Mouse (Mus musculus): ENCODE measurements around the gene Acad10.
"Not testable (repeated sequence)": the region's sequence is repeated elsewhere in the genome, so short reads cannot be mapped to it uniquely, and the experiment has no call there.

The Acad10 gene

DNA sequence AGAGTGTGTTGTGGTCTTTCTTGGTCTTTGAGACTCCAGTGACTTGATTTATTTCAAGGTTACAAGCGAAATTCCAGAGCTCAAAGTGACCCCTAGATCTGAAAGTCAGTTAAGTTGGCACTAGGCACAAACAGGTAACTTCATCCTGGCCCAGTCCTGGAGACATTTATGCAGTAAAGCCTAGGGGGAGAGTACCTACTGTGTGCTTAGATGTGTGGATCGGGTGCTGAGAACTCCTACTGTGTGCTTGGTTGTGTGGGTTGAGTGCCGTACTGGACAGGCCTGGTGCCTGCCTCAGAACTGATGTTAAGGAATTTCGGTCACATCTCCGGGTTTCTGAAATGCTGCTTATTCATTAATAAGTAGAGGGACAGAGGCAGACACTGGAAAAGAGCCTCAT, 1.2 kb upstream of the Acad10 start:
- intact Hi-C loops (cut with DNase I): loop anchor here (10.0 kb wide), 1 partner anchor 123 kb away; no protein-coding TSS in a partner anchor

DNA sequence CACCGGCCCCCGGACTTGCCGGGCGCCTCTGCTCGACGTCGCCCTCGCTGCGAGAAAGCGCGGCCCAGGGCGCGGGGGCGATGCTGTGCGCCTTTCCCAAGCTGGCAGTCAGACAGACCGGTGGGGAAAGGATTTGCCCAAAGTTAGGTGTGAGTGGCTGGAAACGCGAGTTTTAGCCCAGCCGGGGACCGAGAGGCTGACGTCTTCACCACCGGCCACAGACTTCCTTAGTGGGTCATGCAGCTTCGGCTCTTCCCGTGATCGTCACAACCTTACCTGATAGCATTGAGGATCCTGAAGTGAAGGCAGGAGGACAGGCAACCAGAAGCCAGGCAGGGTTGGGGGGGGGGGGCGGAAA, 562 bp upstream of the Acad10 start:
- intact Hi-C loops (cut with DNase I): loop anchor here (10.0 kb wide), 1 partner anchor 124 kb away; no protein-coding TSS in a partner anchor

DNA sequence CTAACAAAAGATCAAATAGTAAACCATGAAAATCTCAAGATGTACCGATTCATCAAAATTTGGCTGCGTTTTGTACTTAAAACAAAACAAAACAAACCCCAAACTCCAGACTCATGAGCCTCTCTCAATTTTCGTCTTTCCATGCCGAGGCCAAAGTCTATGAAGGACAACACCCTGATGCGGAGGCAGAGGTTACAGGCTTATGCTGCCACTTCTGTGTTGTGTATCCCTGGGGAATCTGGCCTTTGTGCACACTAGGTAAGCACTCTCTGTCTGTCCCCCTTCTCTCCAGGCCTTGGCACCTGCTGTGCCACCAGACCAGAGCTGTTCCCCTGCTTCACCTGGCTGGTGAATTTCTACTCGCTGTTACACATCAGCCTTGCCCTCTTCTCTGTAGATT, 2.7 kb downstream of the Acad10 start:
- intact Hi-C loops (cut with DNase I): not testable (repeated sequence)

DNA sequence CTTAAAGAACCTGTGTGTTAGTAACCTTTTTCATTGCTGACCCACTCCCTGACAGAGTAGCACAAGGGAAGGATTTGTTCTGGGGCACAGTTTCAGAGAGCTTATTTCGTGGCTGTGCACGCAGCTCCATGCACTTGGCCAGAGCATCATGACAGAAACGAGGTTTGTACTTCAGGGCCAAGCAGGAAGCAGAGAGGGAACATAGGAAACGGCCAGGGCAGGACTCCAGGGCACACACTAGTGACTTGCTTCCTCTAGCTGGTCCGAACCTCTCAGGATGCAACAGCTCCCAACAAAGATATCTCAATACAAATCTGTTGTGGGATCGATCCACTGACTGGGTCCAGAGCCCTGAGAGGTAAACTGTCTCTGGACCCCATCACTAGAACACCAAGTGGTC, 3.4 kb downstream of the Acad10 start:
- intact Hi-C loops (cut with DNase I): not testable (repeated sequence)

DNA sequence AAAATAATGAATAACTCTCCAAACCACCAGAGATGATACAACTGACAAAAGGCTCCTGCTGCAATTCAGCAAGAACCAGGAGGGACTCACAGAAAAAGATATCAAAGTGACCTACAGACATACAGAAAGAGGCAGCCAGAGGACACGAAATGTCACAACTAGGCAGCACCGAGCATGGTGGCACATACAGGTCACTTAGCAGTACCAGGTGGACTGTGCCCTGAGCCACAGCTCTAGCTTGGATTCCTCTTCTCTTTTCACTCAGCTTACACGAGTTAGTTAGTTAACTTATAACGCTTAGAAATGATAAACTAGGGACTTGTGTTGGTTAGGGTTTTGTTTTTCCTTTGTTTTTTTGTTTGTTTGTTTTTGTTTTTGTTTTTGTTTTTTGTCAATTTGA, 5.8 kb downstream of the Acad10 start:
- intact Hi-C loops (cut with DNase I): no loop called here

DNA sequence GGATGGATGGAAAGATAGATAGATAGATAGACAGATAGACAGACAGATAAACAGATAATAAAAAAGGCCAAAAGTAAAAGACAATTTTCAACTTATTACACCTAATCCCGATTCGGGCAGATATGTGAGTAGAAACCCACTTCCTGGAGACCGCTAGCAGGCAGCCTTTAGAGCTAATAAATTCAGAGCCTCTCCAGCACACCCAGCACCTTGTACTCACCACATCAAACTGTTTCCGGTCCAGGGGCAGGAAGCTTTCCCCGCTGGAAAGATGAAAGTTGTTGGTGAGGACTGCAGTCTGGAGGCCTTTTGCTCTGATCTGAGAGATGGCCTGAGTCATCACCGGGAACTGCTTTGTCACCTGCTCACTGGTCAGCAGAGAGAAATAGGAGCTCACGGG, 11.2 kb downstream of the Acad10 start:
- intact Hi-C loops (cut with DNase I): no loop called here

DNA sequence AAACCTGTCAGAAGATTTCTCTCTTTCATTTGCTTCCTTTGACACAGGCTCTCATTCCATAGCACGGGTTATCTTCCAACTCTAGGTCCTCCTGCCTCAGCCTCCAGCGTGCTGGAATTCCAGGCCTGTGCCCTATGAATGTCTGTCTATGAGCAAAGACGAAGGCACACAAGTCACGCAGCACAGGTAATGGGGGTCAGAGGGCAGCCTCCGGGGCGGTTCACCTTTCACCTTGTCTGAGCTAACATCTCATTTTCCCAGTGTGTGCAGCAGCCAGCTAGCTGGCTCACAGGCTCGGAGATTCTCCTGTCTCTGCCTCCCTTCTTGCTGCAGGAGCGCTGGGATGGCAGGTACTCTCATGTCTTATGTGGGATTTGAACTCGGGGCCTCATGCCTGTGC, 20.7 kb downstream of the Acad10 start:
- intact Hi-C loops (cut with DNase I): no loop called here

DNA sequence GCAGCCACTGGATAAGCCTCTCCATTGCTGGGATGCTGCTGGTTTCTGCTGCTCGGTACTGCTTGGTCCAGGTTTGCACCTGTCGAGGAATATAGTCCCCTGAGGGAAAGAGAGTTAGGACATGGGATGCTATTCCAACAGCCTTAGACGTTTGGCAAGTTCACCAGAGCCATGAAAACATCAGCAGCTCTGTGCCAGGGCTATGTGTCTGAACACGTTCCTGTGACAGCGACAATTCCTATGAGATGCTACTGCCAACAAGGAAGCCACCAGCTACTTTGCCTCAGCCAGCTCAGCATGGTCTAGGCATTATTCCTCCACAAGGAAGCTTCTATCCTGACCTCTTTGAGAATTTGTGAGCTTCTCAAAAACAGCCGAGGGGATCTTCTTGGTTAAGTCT, 23.0 kb downstream of the Acad10 start:
- intact Hi-C loops (cut with DNase I): no loop called here

DNA sequence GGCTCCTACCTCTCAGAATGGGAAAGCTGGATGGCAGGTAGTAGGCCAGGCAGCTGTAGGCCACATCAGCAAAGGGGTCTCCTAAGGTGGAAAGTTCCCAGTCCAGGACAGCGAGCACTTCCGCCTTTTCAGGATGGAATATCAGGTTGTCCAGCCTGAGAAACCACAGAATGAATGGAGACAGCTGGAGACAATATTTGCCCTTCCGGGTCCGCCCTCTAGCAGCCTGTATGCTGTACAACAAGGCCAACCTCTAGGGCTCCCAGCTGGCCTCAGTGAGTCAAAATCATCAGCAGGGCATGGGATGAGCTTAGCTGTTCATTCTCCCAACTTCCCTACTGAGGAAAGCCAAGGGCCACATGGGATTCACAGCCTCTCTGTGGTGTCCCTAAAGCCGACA, 25.6 kb downstream of the Acad10 start:
- intact Hi-C loops (cut with DNase I): no loop called here

DNA sequence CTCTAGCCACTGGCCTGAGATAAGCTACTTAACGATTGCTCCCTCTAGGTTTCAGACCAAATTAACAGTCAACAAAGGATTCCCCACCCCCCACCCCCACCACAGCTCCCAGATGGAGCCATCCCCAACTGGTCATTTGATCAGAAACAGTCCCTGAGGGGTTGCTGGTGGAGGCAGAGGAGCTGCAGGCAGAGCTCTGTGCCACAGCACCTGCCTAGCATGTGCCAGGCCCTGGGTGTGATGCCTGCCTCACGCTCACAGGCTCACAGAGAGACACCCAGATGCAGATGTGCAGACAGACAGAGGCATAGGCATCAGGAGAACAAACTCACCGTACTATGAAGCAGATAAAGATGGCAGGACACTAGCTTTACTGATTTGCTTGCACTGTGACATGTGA, 27.5 kb downstream of the Acad10 start:
- intact Hi-C loops (cut with DNase I): no loop called here

DNA sequence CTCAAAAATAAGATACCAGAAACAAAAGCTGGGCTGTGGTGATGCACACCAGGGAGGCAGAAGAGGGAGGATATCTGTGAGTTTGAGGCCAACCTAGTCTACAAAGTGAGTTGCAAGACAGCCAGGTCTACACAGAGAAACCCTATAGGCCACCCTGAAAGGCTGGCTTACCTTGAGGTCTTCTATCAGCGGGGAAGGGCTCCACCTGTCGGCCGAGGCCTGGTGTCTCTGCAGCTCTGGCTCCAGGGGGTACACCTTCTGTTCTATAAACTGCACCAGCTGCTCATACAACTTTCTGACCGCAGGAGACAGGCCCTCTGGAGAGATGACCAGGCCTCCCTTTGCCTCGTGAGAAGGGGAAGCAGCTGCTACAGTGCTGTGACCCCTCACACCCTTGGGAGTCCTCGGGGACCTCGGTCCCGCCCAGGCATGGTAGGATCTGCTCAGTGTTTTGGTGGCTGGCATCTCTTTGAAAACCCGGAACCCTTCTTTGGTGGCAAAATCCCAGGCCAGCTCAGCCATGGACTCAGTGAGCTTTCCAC, 29.1 kb downstream of the Acad10 start:
- intact Hi-C loops (cut with DNase I): not testable (repeated sequence)

DNA sequence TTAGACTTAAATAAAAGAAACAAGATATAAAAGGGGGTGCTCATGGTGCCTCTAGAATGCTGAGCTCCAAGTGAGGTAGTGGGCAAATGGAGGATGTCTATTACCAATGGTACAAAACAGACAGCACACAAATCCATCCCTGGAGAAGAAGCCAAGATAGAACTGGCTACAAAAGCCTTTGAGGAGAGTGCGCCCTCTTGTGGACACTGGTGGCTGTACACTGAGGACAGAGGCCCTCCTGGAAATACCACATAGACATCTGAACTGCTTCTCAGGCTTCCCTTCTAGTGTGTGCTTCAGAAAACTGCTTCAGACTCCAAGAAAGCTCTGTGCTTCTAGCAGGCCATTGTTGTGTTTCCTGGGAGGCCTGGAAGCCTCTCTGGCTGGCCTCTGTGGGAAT, 32.4 kb downstream of the Acad10 start:
- intact Hi-C loops (cut with DNase I): no loop called here

DNA sequence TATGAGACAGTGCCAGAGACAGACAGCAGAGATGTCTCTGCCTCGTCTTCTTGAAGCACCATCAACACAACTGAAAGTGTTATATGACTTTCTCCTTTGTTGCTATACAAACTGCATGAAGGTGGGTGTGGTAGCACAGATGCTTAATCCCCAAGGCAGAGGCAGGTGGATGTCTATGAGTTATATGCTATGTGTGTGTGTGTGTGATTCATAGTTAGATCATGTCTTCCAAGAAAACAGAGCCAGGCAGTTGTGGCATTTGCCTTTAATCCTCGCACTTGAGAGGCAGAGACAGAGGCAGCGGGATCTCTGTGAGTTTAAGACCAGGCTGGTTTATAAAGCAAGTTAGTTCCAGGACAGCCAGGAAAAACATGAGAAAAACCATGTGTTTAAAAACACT, 37.1 kb downstream of the Acad10 start:
- intact Hi-C loops (cut with DNase I): no loop called here

DNA sequence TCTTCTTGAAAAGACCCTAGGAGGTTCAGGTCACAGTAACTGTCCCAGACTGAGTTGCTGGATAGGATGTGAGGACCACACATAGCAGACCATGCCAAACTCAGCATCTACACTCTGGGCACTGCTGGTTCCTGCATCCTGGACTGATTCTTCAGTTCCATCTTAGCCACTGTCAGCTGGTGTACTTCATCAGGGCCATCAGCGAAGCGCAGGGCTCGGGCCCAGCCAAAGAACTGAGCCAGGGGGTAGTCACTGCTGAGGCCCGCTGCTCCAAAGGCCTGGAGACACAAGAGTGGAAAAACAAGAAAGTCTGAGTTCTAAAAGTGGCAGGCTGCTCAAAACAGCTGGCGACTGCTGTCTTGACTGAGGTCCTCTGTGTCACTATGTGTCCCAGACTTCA, 39.2 kb downstream of the Acad10 start:
- intact Hi-C loops (cut with DNase I): no loop called here

DNA sequence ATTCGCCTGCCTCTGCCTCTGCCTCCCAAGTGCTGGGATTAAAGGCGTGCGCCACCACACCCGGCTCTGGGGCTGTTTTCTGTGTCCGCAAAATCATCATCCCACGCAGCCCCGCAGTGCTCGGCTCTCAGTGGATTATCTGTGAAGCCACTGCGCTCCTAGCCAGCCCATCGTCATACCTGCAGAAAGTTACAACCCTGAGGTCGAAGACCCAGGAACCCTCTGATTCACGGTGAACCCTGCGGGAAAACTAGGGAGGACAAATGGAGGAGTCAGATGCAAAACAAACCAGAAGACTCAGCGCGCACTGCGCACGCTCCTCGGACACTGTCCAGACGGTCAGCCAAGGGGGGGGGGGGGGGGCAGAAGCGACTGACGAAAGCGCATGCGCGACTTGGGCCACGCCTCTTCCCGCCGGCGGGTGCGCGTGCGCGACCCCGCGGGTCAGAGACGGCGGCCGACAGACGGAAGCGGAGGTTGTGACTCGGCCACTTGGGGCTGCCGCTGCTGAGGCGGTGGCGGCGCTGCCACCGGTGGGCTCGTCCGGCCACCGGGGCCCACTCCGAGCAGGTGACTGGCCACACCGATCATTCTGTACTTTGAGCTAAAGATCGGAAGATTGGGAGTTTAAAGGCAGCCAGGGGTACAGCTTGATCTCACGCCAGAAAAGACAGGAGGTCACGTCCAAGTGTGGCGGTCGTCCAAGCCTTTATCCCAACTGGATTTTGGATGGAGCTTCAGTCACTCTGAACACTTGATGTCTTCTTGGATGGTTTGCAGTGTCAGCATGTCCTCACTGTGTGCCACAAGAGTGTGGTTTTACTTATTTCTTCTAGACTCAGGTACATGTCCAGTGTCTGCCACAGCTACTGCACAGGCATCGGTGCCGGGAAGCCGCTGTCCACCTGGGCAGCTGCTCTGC, 41.5 kb downstream of the Acad10 start, which contains the start of gene Acad12:
TSS of gene Acad12 (minus strand) at position 347 of the 922 bp plus-strand sequence.
- intact Hi-C loops (cut with DNase I): no loop called here

DNA sequence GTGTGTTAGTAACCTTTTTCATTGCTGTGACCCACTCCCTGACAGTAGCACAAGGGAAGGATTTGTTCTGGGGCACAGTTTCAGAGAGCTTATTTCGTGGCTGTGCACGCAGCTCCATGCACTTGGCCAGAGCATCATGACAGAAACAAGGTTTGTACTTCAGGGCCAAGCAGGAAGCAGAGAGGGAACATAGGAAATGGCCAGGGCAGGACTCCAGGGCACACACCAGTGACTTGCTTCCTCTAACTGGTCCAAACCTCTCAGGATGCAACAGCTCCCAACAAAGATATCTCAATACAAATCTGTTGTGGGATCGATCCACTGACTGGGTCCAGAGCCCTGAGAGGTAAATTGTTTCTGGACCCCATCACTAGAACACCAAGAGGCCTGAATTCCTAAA, 45.4 kb downstream of the Acad10 start:
- intact Hi-C loops (cut with DNase I): not testable (repeated sequence)

DNA sequence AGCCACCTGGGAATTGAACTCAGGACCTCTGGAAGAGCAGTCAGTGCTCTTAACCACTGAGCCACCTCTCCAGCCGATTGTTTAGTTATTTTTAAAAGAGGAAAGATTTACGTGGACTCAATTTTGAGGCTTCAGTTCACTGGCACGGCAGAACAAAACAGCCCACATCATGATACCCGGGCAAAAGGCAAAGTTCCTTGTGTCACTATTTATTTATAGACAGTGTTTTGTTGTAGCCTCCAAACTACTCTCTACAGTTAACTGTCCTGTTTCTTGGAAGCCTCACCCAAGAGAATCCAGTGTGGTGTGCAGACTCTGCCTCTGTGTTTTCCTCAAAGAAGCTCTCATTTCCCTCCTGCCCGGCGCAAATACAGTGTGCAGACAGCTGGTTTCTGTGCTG, 48.3 kb downstream of the Acad10 start:
- intact Hi-C loops (cut with DNase I): no loop called here

DNA sequence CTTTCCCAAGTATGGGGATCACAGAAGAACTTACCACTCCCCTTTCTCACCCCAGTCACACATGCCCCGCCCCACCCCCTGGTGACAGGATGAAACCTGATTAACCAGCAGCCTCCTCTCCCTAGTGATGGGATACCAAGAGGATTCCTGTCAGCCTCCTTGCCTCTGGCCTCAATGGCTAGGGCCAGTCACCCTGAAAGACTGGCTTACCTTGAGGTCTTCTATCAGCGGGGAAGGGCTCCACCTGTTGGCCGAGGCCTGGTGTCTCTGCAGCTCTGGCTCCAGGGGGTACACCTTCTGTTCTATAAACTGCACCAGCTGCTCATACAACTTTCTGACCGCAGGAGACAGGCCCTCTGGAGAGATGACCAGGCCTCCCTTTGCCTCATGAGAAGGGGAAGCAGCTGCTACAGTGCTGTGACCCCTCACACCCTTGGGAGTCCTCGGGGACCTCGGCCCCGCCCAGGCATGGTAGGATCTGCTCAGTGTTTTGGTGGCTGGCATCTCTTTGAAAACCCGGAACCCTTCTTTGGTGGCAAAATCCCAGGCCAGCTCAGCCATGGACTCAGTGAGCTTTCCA, 50.7 kb downstream of the Acad10 start:
- intact Hi-C loops (cut with DNase I): not testable (repeated sequence)

DNA sequence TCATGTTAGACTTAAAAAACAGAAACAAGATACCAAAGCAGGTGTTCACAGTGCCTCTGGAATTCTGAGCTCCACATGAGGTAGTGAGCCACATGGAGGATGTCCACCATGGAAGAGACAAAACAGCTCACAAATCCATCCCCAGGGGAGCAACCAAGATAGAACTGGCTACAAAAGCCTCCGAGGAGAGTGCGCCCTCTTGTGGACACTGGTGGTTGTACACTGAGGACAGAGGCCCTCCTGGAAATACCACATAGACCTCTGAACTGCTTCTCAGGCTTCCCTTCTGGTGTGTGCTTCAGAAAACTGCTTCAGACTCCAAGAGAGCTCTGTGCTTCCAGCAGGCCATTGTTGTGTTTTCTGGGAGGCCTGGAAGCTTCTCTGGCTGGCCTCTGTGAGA, 54.2 kb downstream of the Acad10 start:
- intact Hi-C loops (cut with DNase I): no loop called here

DNA sequence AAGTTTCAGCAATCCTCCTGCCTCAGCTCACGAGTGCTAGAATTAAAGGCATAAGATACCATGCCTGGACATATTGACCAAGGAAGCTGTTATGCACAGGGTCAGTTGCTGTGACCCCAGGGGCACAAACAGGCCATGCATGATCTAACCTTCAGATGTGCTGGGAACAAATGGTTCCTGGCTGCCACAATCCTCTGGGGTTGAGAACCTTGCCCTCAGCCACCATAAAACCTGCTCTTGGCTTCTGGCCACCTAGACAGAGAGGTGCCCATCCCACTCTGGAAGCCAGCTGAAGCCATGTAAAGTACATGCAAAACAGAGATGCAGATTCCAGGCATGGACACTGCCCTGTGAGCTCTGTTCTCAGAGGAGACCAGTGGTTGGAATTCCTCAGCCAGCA, 56.5 kb downstream of the Acad10 start:
- intact Hi-C loops (cut with DNase I): loop anchor here (5.0 kb wide), 1 partner anchor 57 kb away; the partner anchor contains the start of genes Adam1a, Gm42878 and Mapkapk5

DNA sequence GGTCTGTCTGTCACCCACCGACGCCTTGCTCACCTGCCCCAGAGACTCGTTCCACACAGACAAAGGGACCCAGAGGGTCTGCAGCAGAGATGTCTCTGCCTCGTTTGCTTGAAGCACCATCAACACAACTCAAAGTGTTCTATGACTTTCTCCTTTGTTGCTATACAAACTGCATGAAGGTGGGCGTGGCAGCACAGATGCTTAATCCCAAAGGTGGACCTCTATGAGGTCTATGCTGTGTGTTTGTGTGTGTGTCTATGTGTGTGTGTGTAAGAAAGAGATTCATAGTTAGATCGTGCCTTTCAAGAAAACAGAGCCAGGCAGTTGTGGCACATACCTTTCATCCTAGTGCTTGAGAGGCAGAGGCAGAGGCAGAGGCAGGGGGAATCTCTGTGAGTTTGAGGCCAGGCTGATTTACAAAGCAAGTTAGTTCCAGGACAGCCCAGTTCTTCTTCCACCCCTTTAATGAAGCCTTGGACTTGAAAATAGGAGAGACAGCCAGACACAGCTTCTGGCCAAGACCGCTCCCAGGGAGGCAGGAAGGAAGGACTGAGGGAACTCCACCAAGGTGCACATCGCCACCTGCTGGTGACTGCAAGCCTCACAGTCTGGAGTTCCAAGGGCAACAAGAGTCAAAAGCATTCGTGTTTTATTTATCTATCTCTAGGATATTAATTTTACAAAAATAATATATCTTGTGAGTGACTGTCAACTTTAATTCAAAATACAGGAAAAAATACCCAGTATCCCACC, 58.6 kb downstream of the Acad10 start:
- intact Hi-C loops (cut with DNase I): loop anchor here (1.0 to 5.0 kb wide), 2 partner anchors 37 to 54 kb away; partner anchors contain the start of genes Adam1a, Gm42878 and Mapkapk5
